Mouse (Mus musculus): ENCODE measurements around the gene Gm2115. TPM values are rescaled to one million over a fixed set of nuclear protein-coding genes. Genes with fewer than 3 reads are reported as not detected.
A peak's percentile ranks its signal among the peaks of the same experiment; 100 is the strongest.

Gene Gm2115
- polyA plus RNA-seq, 1 experiment from 2014 or later: 0.45 TPM

- WGBS: 64% methylated on average over 3 of the region's 3 CpGs
- DNase-seq (ENCODE audit: low spot score) (no peak), ATAC-seq (no peak)
- Histone ChIP-seq H3K9me3 (ENCODE audit: low read length) (no peaks in the 10 kb centered on the region), H3K4me3 (ENCODE audit: low read depth, low read length) (no peak overlapping the region), H3K36me3 (ENCODE audit: insufficient read depth, low read length) (no peaks in the 10 kb centered on the region), H3K4me2 (replicated peaks; ENCODE audit: low read depth, low read length) (no peak overlapping the region), H3K9ac (replicated peaks; ENCODE audit: low read depth) (no peak overlapping the region), H3K4me1 (ENCODE audit: insufficient read depth, low read depth, low read length) (no peaks in the 10 kb centered on the region), H3K27me3 (replicated peaks; ENCODE audit: insufficient read depth, low read length) (no peaks in the 10 kb centered on the region), H3K27ac (ENCODE audit: low read length) (no peak overlapping the region)
- TF ChIP-seq EP300 (IDR thresholded peaks at IDR 0.05): no peak
- TF ChIP-seq CTCF (IDR thresholded peaks at IDR 0.05): no peak
Measured at GRCm38 (mm10) chr7:84555294-84555693, 26.5 kb downstream of the Gm2115 start.

- Histone ChIP-seq H3K4me1 (ENCODE audit: insufficient read depth, low read depth, low read length) (no peaks in the 10 kb centered on the region), H3K27me3 (replicated peaks; ENCODE audit: insufficient read depth, low read length) (no peaks in the 10 kb centered on the region), H3K4me2 (replicated peaks; ENCODE audit: low read depth, low read length) (no peak overlapping the region), H3K9me3 (ENCODE audit: low read length) (no peaks in the 10 kb centered on the region), H3K4me3 (ENCODE audit: low read depth, low read length) (no peak overlapping the region), H3K9ac (replicated peaks; ENCODE audit: low read depth) (no peak overlapping the region), H3K36me3 (ENCODE audit: insufficient read depth, low read length) (no peaks in the 10 kb centered on the region), H3K27ac (ENCODE audit: low read length) (no peak overlapping the region)
- ATAC-seq: no peak
- 90% methylated on average over 3 of the region's 3 CpGs for WGBS
- no peak for DNase-seq (ENCODE audit: low spot score)
- TF ChIP-seq EP300 (IDR thresholded peaks at IDR 0.05) (no peak), CTCF (IDR thresholded peaks at IDR 0.05) (no peak)
Measured at GRCm38 (mm10) chr7:84557332-84557731, 28.6 kb downstream of the Gm2115 start.

GRCm38 (mm10) chr7:84560500-84560899 lies 31.7 kb downstream of the Gm2115 start:
- Histone ChIP-seq H3K36me3 (ENCODE audit: insufficient read depth, low read length) (no peaks in the 10 kb centered on the region), H3K9ac (replicated peaks; ENCODE audit: low read depth) (no peak overlapping the region), H3K9me3 (ENCODE audit: low read length) (no peaks in the 10 kb centered on the region), H3K4me2 (replicated peaks; ENCODE audit: low read depth, low read length) (no peak overlapping the region), H3K4me3 (ENCODE audit: low read depth, low read length) (no peak overlapping the region), H3K4me1 (ENCODE audit: insufficient read depth, low read depth, low read length) (no peaks in the 10 kb centered on the region), H3K27me3 (replicated peaks; ENCODE audit: insufficient read depth, low read length) (no peaks in the 10 kb centered on the region), H3K27ac (ENCODE audit: low read length) (0 out of 2 replicates have a peak overlapping the region, but pooled peaks have one; percentile 35)
- DNase-seq (ENCODE audit: low spot score): peak; percentile 75
- peak; percentile 53; the same call in 1 of the 2 replicates for ATAC-seq
- 86% methylated on average over 1 of the region's 1 CpGs for WGBS
- TF ChIP-seq CTCF (IDR thresholded peaks at IDR 0.05): no peak
- TF ChIP-seq EP300 (IDR thresholded peaks at IDR 0.05): peak; percentile 28; the same call in 1 of the 2 replicates

GRCm38 (mm10) chr7:84564236-84564635 lies 35.5 kb downstream of the Gm2115 start:
- DNase-seq (ENCODE audit: low spot score) (no peak), ATAC-seq (no peak)
- H3K4me1 ChIP-seq (ENCODE audit: insufficient read depth, low read depth, low read length): no peaks in the 10 kb centered on the region
- H3K36me3 ChIP-seq (ENCODE audit: insufficient read depth, low read length): no peaks in the 10 kb centered on the region
- H3K4me2 ChIP-seq (replicated peaks; ENCODE audit: low read depth, low read length): no peak overlapping the region
- no peak overlapping the region for H3K9ac ChIP-seq (replicated peaks; ENCODE audit: low read depth)
- TF ChIP-seq CTCF (IDR thresholded peaks at IDR 0.05) (no peak), EP300 (IDR thresholded peaks at IDR 0.05) (no peak)
- H3K4me3 ChIP-seq (ENCODE audit: low read depth, low read length): no peak overlapping the region
- WGBS: 82% methylated on average over 3 of the region's 3 CpGs
- H3K27me3 ChIP-seq (replicated peaks; ENCODE audit: insufficient read depth, low read length): no peaks in the 10 kb centered on the region
- no peaks in the 10 kb centered on the region for H3K9me3 ChIP-seq (ENCODE audit: low read length)
- H3K27ac ChIP-seq (ENCODE audit: low read length): no peak overlapping the region

DNA sequence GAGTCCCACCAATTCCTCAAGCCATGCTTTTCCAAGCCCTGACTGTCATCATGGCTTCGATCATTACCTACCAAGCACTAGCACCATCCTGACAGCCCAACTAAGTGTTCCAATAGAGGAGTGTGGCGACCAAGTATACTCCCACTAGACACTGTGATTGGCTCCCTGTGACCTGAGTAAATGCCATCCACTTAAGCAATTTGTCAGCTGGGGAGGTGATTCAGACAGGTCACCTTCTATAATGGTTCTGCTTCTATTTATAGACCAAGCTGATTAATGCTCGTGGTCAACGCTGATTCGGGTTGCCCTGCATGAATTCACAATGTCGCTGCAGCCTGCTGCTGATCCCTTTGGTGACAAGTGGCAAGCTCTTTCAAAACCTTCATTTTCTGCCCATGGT lies 37.4 kb downstream of the Gm2115 start:
- no peak for DNase-seq (ENCODE audit: low spot score)
- ATAC-seq: no peak
- no peak for TF ChIP-seq CTCF (IDR thresholded peaks at IDR 0.05)
- TF ChIP-seq EP300 (IDR thresholded peaks at IDR 0.05): no peak
- H3K4me3 ChIP-seq (ENCODE audit: low read depth, low read length): no peak overlapping the region
- H3K27ac ChIP-seq (ENCODE audit: low read length): no peak overlapping the region
- H3K36me3 ChIP-seq (ENCODE audit: insufficient read depth, low read length): no peaks in the 10 kb centered on the region
- no peak overlapping the region for H3K9ac ChIP-seq (replicated peaks; ENCODE audit: low read depth)
- no peaks in the 10 kb centered on the region for H3K27me3 ChIP-seq (replicated peaks; ENCODE audit: insufficient read depth, low read length)
- WGBS: 61% methylated on average over 6 of the region's 6 CpGs
- H3K4me2 ChIP-seq (replicated peaks; ENCODE audit: low read depth, low read length): no peak overlapping the region
- no peaks in the 10 kb centered on the region for H3K9me3 ChIP-seq (ENCODE audit: low read length)
- no peaks in the 10 kb centered on the region for H3K4me1 ChIP-seq (ENCODE audit: insufficient read depth, low read depth, low read length)

DNA sequence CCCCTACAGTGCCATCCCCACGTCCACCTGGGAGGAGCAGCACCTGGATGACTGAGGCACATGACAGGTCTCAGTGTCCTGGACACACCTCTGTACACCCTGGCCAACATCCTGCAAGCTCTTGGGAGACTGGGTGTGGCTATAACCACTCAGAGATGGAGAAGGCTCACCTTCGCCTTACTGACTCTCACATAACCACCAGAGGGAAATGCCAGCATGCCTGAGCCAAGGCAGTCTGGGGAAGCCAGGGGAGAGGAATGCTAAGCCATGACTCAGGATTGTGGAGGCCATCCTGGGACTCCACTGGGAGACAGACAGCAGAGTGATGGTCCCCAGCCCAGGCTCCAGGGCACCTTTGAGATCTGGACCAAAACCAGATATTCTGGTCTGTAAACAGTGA lies 48.3 kb downstream of the Gm2115 start:
- H3K27ac ChIP-seq (ENCODE audit: low read length): no peak overlapping the region
- no peaks in the 10 kb centered on the region for H3K27me3 ChIP-seq (replicated peaks; ENCODE audit: insufficient read depth, low read length)
- ATAC-seq: no peak
- H3K4me1 ChIP-seq (ENCODE audit: insufficient read depth, low read depth, low read length): no peaks in the 10 kb centered on the region
- H3K36me3 ChIP-seq (ENCODE audit: insufficient read depth, low read length): no peaks in the 10 kb centered on the region
- no peak overlapping the region for H3K9ac ChIP-seq (replicated peaks; ENCODE audit: low read depth)
- no peak overlapping the region for H3K4me3 ChIP-seq (ENCODE audit: low read depth, low read length)
- H3K9me3 ChIP-seq (ENCODE audit: low read length): no peaks in the 10 kb centered on the region
- DNase-seq (ENCODE audit: low spot score): no peak
- TF ChIP-seq EP300 (IDR thresholded peaks at IDR 0.05): no peak
- no peak for TF ChIP-seq CTCF (IDR thresholded peaks at IDR 0.05)
- H3K4me2 ChIP-seq (replicated peaks; ENCODE audit: low read depth, low read length): no peak overlapping the region
- 83% methylated on average over 2 of the region's 2 CpGs for WGBS

DNA sequence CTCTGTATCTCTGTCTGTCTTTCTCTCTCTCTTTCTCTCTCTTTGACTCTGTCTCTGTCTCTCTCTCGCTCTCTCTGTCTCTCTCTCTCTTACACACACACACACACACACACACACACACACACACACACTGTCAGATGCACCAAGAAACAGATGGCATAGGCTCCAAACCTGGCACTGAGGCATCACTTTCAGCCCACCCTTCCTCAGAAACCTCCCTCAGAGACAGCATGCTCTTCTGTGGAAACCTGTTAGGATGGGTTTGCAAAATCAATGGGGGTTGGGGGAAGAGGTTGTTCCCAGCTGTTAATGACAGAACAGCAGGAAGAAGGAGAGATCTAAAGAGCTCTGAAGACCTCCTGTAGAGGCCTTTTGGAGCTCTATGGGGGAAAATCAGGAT lies 50.1 kb downstream of the Gm2115 start:
- Histone ChIP-seq H3K36me3 (ENCODE audit: insufficient read depth, low read length) (no peaks in the 10 kb centered on the region), H3K27ac (ENCODE audit: low read length) (no peak overlapping the region), H3K27me3 (replicated peaks; ENCODE audit: insufficient read depth, low read length) (no peaks in the 10 kb centered on the region), H3K9ac (replicated peaks; ENCODE audit: low read depth) (no peak overlapping the region), H3K9me3 (ENCODE audit: low read length) (no peaks in the 10 kb centered on the region), H3K4me2 (replicated peaks; ENCODE audit: low read depth, low read length) (no peak overlapping the region), H3K4me1 (ENCODE audit: insufficient read depth, low read depth, low read length) (no peaks in the 10 kb centered on the region), H3K4me3 (ENCODE audit: low read depth, low read length) (no peak overlapping the region)
- TF ChIP-seq EP300 (IDR thresholded peaks at IDR 0.05) (no peak), CTCF (IDR thresholded peaks at IDR 0.05) (no peak)
- DNase-seq (ENCODE audit: low spot score): no peak
- no peak for ATAC-seq
- 57% methylated on average over 1 of the region's 1 CpGs for WGBS

Measured in lung, postnatal 0 days (tissue).